Mouse (Mus musculus): ENCODE measurements around the gene G6pc3.

Gene G6pc3

GRCm38 (mm10) chr11:102188980-102189379, 440 bp upstream of the G6pc3 start:
- DNase-seq (ENCODE audit: low spot score in 2 of 2): no peak

DNA sequence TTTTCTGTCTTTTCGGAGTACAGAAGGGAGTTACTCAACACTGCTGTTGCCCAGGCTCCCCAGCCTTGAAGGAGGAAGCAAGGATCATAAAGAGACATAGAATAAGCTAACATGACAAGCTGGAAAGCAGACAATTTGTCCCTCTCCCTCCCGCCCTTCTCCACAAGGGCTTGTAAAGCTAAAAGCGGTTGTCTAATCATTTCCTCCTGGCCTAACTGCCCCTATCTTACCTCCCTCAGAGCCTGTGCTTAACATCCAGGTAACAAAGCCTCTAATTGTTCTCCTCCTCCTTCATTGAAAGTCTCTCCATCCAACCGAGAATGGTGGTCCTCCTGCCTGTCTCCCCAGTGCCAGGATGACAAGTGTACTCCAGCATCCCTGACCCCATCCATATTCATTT, 1.4 kb downstream of the G6pc3 start:
- DNase-seq (ENCODE audit: low spot score in 2 of 2): no peak

- DNase-seq (ENCODE audit: low spot score in 2 of 2): no peak
Measured at GRCm38 (mm10) chr11:102193657-102194440, 4.4 kb downstream of the G6pc3 start.

DNA sequence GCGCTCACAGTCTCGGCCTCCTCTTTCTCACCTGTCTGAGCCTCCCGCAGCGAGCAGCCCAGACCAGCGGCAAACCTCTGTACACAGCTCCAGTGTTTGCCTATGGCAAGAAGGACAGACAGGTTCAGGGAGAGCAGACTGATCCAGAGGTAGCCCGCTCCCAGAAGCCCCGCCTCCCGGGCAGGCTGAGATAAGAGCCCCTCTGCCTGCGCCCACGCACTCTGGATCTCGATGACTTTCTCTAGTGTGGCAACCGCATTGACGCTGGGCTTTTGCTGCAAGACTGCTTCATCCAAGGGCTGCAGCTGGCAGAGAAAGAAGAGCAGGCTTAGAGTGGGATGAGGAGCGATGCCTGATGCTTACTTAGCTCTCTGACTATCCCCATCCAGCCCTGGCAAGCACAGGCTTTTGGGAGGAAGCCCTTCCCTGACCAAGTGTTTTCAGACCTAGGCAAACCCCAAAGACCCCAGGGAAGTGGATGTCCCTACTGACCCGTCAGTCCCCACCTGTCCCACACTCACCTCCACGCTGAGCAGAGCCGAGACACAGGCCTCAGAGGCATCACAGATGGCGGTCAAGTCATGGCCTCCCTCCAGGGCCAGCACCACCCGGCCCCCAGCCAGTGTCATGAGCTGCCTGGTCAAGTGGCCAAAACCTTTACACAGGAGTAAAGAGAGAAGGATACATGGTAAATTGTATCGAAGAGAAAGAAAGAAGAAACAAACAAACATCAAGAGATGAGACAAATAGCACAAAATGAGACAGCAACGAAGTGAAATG, 6.8 kb downstream of the G6pc3 start:
- peak in 1 of 2 experiments; percentile 10 for DNase-seq (ENCODE audit: low spot score in 2 of 2)

GRCm38 (mm10) chr11:102198245-102198644, 8.8 kb downstream of the G6pc3 start:
- DNase-seq (ENCODE audit: low spot score in 2 of 2): peak in 1 of 2 experiments; percentile 4

DNA sequence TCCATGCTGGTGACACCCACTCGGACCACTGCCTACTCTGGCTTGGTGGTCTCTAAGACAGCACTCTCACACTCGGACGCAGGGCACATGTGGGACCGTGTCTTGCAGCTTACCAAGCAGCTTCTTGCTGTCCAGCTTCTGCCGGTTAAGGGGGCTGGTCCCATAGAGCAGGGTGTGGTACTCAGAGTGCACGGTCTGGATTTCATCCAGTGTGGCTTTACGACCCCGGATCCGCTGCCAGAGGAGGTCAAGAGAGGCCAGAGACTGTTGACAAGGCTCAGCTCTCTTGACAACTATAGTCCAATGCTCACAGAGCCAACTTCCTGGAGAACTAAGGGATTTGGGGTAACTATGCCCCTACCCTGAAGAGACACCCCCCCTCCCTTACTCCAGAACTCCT, 10.4 kb downstream of the G6pc3 start:
- no peak for DNase-seq (ENCODE audit: low spot score in 2 of 2)

GRCm38 (mm10) chr11:102201408-102201821, 12.0 kb downstream of the G6pc3 start:
- DNase-seq (ENCODE audit: low spot score in 2 of 2): no peak

- DNase-seq (ENCODE audit: low spot score in 2 of 2): no peak
Measured at GRCm38 (mm10) chr11:102206481-102206880, 17.1 kb downstream of the G6pc3 start.

DNA sequence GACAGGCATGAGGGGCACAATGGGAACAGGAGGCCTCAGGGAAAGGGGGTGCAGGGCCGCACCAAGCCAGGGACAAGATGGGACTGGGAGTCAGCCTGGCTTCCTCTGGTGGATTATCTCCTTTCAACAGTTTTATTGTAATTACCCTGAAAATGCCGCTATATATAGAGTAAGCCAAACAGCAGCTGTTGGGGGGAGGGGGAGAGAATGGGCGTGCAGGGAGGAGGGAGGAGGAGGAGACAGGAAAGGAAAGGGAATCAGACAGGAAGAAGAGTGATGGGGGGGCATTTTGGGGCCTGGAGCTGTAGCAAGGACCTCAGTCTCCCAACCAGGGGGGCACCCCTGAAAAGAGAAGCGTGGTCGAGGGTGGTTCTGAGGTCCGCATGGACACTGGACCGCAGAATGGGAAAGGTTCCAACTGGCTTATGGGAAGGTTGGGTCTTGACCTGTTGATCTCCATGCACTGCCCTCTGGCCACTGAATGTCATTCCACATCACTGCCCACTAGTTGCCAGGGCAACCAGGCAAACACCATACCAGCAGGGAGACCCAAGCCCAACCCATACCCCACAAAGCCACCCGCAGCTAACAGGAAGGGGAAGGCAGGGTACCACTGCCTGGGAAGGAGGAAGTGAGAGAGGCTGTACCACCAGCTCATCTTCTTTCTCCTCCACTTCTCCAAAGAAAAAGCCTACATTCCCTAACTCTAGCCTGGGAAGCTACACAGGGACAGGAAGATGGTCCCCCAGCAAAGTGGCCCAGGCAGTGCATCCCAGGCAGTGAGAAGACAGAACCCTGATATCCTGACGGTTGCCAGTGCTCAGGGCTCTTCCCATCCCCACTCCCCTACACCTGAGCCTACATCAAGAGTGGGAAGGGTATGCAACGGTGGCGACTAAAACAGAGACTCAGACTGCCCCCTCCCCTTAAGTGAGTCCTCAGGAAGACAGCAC, 18.7 kb downstream of the G6pc3 start:
- peak in 1 of 2 experiments; percentile 64 for DNase-seq (ENCODE audit: low spot score in 2 of 2)

- no peak for DNase-seq (ENCODE audit: low spot score in 2 of 2)
Measured at GRCm38 (mm10) chr11:102208846-102209245, 19.4 kb downstream of the G6pc3 start.

DNA sequence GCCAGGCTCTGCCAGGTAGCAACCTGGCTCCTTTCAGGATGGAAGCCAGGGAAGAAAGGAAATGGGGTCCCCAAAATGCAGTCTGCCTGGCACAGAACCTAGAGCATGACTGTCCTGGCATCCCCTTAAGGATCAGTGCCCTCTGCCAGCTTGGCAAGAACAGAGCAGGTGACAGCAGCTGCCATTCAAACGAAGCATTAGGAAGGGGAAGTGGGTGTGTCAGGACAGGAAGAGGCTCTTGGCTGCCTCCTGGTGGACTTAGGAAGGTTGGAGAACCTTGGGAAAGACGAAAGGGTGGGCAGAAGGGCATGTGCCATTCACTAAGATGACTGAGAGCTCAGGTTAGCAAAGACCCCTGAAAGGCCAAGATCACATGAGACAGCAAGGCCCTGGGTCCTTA, 20.3 kb downstream of the G6pc3 start:
- no peak for DNase-seq (ENCODE audit: low spot score in 2 of 2)

GRCm38 (mm10) chr11:102210185-102210584, 20.8 kb downstream of the G6pc3 start:
- no peak for DNase-seq (ENCODE audit: low spot score in 2 of 2)

DNA sequence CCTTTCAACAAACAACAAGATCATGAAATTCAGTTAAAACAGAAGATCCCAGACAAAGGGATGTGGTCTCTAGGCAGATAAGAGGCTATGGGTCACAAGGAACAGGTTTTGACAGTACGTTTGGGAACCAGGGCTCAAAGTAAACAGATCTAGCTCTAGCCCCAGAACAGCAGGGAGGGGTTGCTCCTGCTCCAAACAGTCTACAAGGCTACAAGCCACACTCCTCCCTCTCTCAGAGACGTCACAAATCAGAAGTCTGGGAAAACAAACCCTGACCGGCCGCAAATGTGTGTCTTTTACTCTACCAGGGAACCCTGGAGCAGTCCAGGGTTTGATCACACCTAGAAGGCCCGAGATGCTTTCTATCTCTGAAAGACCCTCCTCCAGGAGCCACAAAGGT, 21.6 kb downstream of the G6pc3 start:
- no peak for DNase-seq (ENCODE audit: low spot score in 2 of 2)

DNA sequence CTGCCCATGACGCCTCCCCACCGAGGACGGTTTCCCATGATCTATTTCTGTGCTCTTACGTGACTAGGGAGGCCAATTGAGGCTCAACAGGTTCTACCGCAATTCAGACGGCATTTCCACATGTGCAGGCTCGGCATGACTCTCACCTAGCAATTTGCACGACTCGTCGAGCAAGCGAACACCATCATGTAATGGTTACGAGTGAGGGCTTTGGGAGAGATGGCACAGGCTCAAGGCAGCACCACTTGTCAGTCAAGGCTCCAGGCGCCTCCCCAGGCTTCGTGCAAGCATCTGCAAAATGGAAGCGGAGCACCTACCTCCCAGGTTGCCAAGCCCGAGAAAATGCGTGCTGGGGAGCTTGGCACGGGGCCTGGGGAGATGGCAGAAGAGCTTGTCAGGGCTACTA, 22.5 kb downstream of the G6pc3 start:
- no peak for DNase-seq (ENCODE audit: low spot score in 2 of 2)

DNA sequence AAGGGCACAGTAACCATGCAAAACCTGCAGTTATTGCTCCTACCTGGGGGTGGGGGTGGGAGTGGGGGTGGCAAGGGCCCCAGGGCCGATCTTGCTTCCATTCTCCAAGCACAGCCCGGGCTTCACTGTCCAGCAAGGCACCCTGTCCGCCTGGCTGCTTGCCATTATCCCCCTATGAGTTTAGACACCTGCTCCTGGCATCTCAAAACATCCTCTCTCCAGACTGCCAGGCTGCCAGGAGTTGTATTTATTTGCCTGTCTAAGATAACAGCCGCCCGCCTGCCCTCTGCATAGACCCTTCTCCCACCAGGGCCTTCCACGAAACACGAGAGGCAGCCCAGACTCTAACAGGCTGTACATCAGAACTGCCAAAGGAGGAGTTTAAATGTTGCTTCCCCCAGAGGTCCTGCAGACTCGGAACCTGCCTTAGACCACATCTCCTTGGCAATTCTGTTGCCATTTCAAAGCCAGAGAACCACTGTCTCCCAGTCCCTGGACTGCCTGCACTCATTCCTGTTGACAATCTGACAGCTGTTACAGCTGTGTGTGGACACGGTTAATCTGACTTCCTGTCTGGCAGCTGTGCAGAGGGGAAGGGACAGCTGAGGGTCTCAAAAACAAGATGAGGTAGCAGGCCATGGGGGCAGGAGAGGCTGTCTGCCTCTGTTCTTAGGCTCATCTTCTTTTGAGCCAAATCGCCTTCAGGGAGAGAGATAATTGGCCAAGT, 25.2 kb downstream of the G6pc3 start:
- DNase-seq (ENCODE audit: low spot score in 2 of 2): no peak

DNA sequence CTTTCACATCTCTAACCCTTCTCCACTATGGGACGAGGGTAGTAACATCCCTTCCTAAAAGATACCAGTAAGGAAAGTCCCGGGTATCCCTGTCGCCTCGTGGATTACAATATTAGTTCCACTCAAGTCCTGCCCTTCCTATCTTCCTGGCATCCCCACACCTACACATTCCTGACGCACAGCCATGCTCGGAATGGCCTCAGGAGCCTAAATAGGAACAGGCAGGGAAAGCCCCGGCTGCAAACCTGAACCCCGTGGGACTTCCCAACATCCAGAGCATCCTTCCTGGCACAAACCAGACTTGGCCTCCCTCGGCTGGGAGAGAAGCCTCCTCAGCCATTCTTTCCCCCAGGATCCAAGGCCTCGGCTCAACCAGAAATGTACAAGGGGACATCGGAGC, 26.1 kb downstream of the G6pc3 start:
- DNase-seq (ENCODE audit: low spot score in 2 of 2): no peak

- peak in 1 of 2 experiments; percentile 32 for DNase-seq (ENCODE audit: low spot score in 2 of 2)
Measured at GRCm38 (mm10) chr11:102216056-102216885, 26.9 kb downstream of the G6pc3 start.

DNA sequence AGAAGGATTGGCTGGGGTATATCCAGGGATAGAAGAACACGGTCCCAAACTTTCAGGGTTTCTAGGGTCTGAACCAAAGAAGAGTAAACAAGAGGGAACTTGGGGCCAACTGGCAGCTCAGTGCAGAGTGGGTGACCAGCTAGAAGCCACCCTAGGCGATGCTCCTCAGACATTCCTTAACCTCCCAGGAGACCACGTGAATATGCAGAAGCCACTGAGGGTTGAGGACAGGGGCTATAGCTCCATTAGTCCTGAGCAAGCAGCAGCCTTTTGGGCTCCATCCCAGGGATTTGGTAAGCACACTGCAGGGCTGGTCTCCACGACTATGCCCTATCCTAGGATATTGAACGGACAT, 27.4 kb downstream of the G6pc3 start:
- peak in 1 of 2 experiments; percentile 6 for DNase-seq (ENCODE audit: low spot score in 2 of 2)

DNA sequence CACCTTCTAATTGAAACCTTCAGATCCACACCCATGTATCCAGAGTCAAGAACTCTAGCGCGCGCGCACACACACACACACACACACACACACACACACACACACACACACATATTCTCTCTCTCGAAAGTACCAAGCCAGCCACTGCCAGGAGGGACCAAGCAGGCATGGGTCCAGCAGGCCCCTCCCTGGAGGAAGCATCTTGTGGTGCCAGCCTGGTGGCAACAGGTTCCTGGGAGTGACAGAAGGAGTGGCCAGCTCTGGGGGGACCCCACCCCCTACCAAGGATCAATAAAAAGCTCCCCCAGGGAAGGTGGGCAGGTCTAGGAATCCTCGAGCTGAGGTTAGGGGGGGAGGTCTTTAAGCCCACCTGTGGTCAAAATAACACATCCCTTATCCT, 28.0 kb downstream of the G6pc3 start:
- peak in 1 of 2 experiments; percentile 52 for DNase-seq (ENCODE audit: low spot score in 2 of 2)

- no peak for DNase-seq (ENCODE audit: low spot score in 2 of 2)
Measured at GRCm38 (mm10) chr11:102217876-102218430, 28.5 kb downstream of the G6pc3 start.
